14 mouse cellular contexts compared by ENCODE assay signal in genomic region chr8:84069750-84070149, GRCm38 (mm10). TPM values are rescaled to one million over a fixed set of nuclear protein-coding genes. Genes with fewer than 3 reads are reported as not detected.
DNase-seq lines count a peak whose midpoint lies in the region; ATAC-seq and TF ChIP-seq lines count a peak whose summit lies in the region.
"Had no signal": no experiment of that assay in that cellular context is flagged by ENCODE, and none has a peak within 500 bp of the region (broad histone marks: within the 10 kb centered on the region; RNA-seq: fewer than 3 reads in every experiment).

No protein-coding gene starts in this region.

- peak overlapping the region; percentile 55 for H3K27ac ChIP-seq in heart, adult 2 months
- no peak overlapping the region for H3K27ac ChIP-seq in heart, embryonic 11.5 days (ENCODE audit: low read depth, low read length)
- peak overlapping the region; percentile 62; the same call in 1 of the 2 replicates for H3K27ac ChIP-seq in left cerebral cortex, adult 2 months
- H3K27ac ChIP-seq in testis, adult 2 months (ENCODE audit: control insufficient read depth, insufficient read depth, low read depth, low read length) = no peak overlapping the region
- H3K27ac ChIP-seq: limb, embryonic 15.5 days had no signal

- no peaks in the 10 kb centered on the region for H3K9me3 ChIP-seq in heart, embryonic 11.5 days (replicated peaks; ENCODE audit: control insufficient read depth, low read length)
- H3K9me3 ChIP-seq: limb, embryonic 15.5 days had no signal

- H3K9ac ChIP-seq in heart, adult 2 months (ENCODE audit: low read depth, low read length) = no peak overlapping the region
- H3K9ac ChIP-seq in heart, embryonic 11.5 days (ENCODE audit: low read depth, low read length) = no peak overlapping the region
- H3K9ac ChIP-seq: limb, embryonic 15.5 days had no signal

- DNase-seq in heart, adult 2 months = no peak
- no peak for DNase-seq in left cerebral cortex, adult 2 months (ENCODE audit: extremely low spot score in 1 of 2, low spot score in 2 of 2)
- DNase-seq in left cerebral cortex, adult 11 months (ENCODE audit: low spot score) = no peak
- DNase-seq in testis, postnatal 10 days (ENCODE audit: low spot score) = no peak
- DNase-seq in thymus, postnatal 25 days = no peak
- no peak for DNase-seq in embryo, embryonic 10.5 days (ENCODE audit: low spot score)
- DNase-seq: adrenal gland, adult 2 months had no signal

- no peak for TF ChIP-seq EP300 in heart, adult 2 months (IDR thresholded peaks at IDR 0.05; ENCODE audit: insufficient read depth, low read depth, low read length)

- TF ChIP-seq POLR2A in heart, adult 2 months (IDR thresholded peaks at IDR 0.05; ENCODE audit: insufficient read depth, low read depth, low read length) = no peak
- TF ChIP-seq POLR2A in testis, adult 2 months (IDR thresholded peaks at IDR 0.05; ENCODE audit: control insufficient read depth, low read depth, low read length) = no peak

- peaks cover 30% of the 10 kb centered on the region for H3K4me1 ChIP-seq in heart, adult 2 months (ENCODE audit: control insufficient read depth, insufficient read depth, low read length)
- peaks cover 31% of the 10 kb centered on the region for H3K4me1 ChIP-seq in heart, embryonic 11.5 days (ENCODE audit: control insufficient read depth, insufficient read depth, low read length)
- H3K4me1 ChIP-seq in testis, adult 2 months (ENCODE audit: control insufficient read depth, insufficient read depth, low read length) = peaks cover 33% of the 10 kb centered on the region

- H3K4me3 ChIP-seq in heart, adult 2 months = no peak overlapping the region
- no peak overlapping the region for H3K4me3 ChIP-seq in heart, embryonic 11.5 days (ENCODE audit: low read depth, low read length)
- H3K4me3 ChIP-seq in left cerebral cortex, adult 2 months = no peak overlapping the region
- H3K4me3 ChIP-seq in testis, adult 2 months (ENCODE audit: control insufficient read depth, low read depth, low read length) = peak overlapping the region; percentile 22; the same call in 1 of the 2 replicates
- H3K4me3 ChIP-seq: limb, embryonic 15.5 days had no signal

- no peak for ATAC-seq in heart, embryonic 11.5 days (replicated peaks; ENCODE audit: insufficient number of reproducible peaks, low FRiP score, low TSS enrichment)

- intact Hi-C loops in heart, adult 2 months (cut with DNase I) = loop anchor here (2.0 to 5.0 kb wide), 2 partner anchors 35 to 78 kb away; partner anchors contain the start of genes 4930432K21Rik, Cc2d1a and Dcaf15
- intact Hi-C loops in left cerebral cortex, adult 2 months (cut with DNase I) = no loop called here

- no peak for TF ChIP-seq CTCF in heart, adult 2 months (IDR thresholded peaks at IDR 0.05)
- TF ChIP-seq CTCF in left cerebral cortex, adult 2 months (IDR thresholded peaks at IDR 0.05) = no peak
- TF ChIP-seq CTCF in testis, adult 2 months (IDR thresholded peaks at IDR 0.05; ENCODE audit: control insufficient read depth, insufficient read depth, insufficient replicate concordance, low read depth, low read length) = no peak

- WGBS in heart, adult 2 months = 53% methylated on average over 2 of the region's 2 CpGs
- WGBS in heart, embryonic 11.5 days (ENCODE audit: insufficient replicate concordance) = 76% methylated on average over 2 of the region's 2 CpGs

- H3K36me3 ChIP-seq in heart, adult 2 months (ENCODE audit: control insufficient read depth, insufficient read depth, low read length) = no peaks in the 10 kb centered on the region
- no peaks in the 10 kb centered on the region for H3K36me3 ChIP-seq in heart, embryonic 11.5 days (ENCODE audit: control insufficient read depth, insufficient read depth, low read length)
- no peaks in the 10 kb centered on the region for H3K36me3 ChIP-seq in testis, adult 2 months (ENCODE audit: control insufficient read depth, insufficient read depth, low read length)

- H3K4me2 ChIP-seq in heart, embryonic 11.5 days = no peak overlapping the region
- H3K4me2 ChIP-seq: limb, embryonic 15.5 days had no signal

- H3K79me2 ChIP-seq in heart, adult 2 months (replicated peaks; ENCODE audit: control insufficient read depth, insufficient read depth, low read length) = no peaks in the 10 kb centered on the region

- no peaks in the 10 kb centered on the region for H3K27me3 ChIP-seq in heart, adult 2 months (ENCODE audit: control insufficient read depth, insufficient read depth, low read length)
- no peaks in the 10 kb centered on the region for H3K27me3 ChIP-seq in heart, embryonic 11.5 days (ENCODE audit: control insufficient read depth, insufficient read depth, low read length)
- no peaks in the 10 kb centered on the region for H3K27me3 ChIP-seq in testis, adult 2 months (ENCODE audit: control insufficient read depth, insufficient read depth, low read length)
- H3K27me3 ChIP-seq: limb, embryonic 15.5 days had no signal

RNA-seq across cellular contexts. Expression of gene Rfx1, which starts 3.1 kb away (rescaled TPM):
- total RNA-seq in heart, adult 2 months (2021) = 1 to 10 TPM; 8.8 to 9.5 TPM
- 9.5 and 11.0 TPM in 2 replicates for polyA plus RNA-seq in heart, adult 2 months (2012; rRNA removed)
- polyA plus RNA-seq in heart, embryonic 11.5 days (2014; fragmentation: Nextera tagmentation; extraction: Ambion mirVana) = 7.5 and 7.9 TPM in 2 replicates
- total RNA-seq in left cerebral cortex, adult 2 months (2021) = 10 to 100 TPM; 27.1 to 30.0 TPM
- polyA plus RNA-seq in testis, adult 2 months (2012; rRNA removed) = 83.0 and 89.5 TPM in 2 replicates

RNA-seq across cellular contexts. Expression of gene Gm10643, which starts 4.8 kb away (rescaled TPM):
- total RNA-seq in heart, adult 2 months (2021) = 1 to 10 TPM; 3.6 to 4.8 TPM
- 1.7 and 2.1 TPM in 2 replicates for polyA plus RNA-seq in heart, adult 2 months (2012; rRNA removed)
- 1.0 and 1.1 TPM in 2 replicates for polyA plus RNA-seq in heart, embryonic 11.5 days (2014; fragmentation: Nextera tagmentation; extraction: Ambion mirVana)
- 1 to 10 TPM; 2.8 to 3.5 TPM for total RNA-seq in left cerebral cortex, adult 2 months (2021)
- 6.3 and 6.6 TPM in 2 replicates for polyA plus RNA-seq in testis, adult 2 months (2012; rRNA removed)

RNA-seq across cellular contexts. Expression of gene Rln3, which starts 24.9 kb away (rescaled TPM):
- total RNA-seq in heart, adult 2 months (2021) = not detected
- polyA plus RNA-seq in heart, adult 2 months (2012; rRNA removed) = not detected in 2 replicates
- polyA plus RNA-seq in heart, embryonic 11.5 days (2014; fragmentation: Nextera tagmentation; extraction: Ambion mirVana) = not detected in 2 replicates
- not detected for total RNA-seq in left cerebral cortex, adult 2 months (2021)
- 0.84 TPM in 1 of 2 replicates, not detected in the other for polyA plus RNA-seq in testis, adult 2 months (2012; rRNA removed)
- total RNA-seq: adrenal gland, adult 2 months; common myeloid progenitor, adult 5-6 weeks; gastrocnemius, postnatal 4 days; layer of hippocampus, postnatal 14 days; megakaryocyte-erythroid progenitor cell, adult 5-6 weeks had no signal
- polyA plus RNA-seq: limb, embryonic 15.5 days had no signal

RNA-seq across cellular contexts. Expression of gene Il27ra, which starts 27.4 kb away (rescaled TPM):
- 1 to 10 TPM; 3.2 to 3.7 TPM for total RNA-seq in heart, adult 2 months (2021)
- polyA plus RNA-seq in heart, adult 2 months (2012; rRNA removed) = 4.1 and 4.6 TPM in 2 replicates
- polyA plus RNA-seq in heart, embryonic 11.5 days (2014; fragmentation: Nextera tagmentation; extraction: Ambion mirVana) = 3.5 and 4.1 TPM in 2 replicates
- total RNA-seq in left cerebral cortex, adult 2 months (2021) = under 1 TPM; 0.23 to 0.41 TPM
- polyA plus RNA-seq in testis, adult 2 months (2012; rRNA removed) = 0.08 and 0.12 TPM in 2 replicates

RNA-seq across cellular contexts. Expression of gene Dcaf15, which starts 34.8 kb away (rescaled TPM):
- total RNA-seq in heart, adult 2 months (2021) = 1 to 10 TPM; 5.9 to 7.6 TPM
- polyA plus RNA-seq in heart, adult 2 months (2012; rRNA removed) = 17.0 and 18.4 TPM in 2 replicates
- polyA plus RNA-seq in heart, embryonic 11.5 days (2014; fragmentation: Nextera tagmentation; extraction: Ambion mirVana) = 7.5 and 8.8 TPM in 2 replicates
- 10 to 100 TPM; 17.9 to 18.0 TPM for total RNA-seq in left cerebral cortex, adult 2 months (2021)
- 210 and 216 TPM in 2 replicates for polyA plus RNA-seq in testis, adult 2 months (2012; rRNA removed)

Comparison
In these comparisons a context has a peak if more than half of its experiments do, and no peak if none do; other contexts are left out.
1. H3K27ac ChIP-seq: peak in heart, adult 2 months (single experiment) and left cerebral cortex, adult 2 months (single experiment); none in heart, embryonic 11.5 days (single experiment) and testis, adult 2 months (single experiment).